Mouse (Mus musculus): Measurements from ENCODE around the gene Ttc7b. TPM values are rescaled to one million over a fixed set of nuclear protein-coding genes. Genes with fewer than 3 reads are reported as not detected.

Ttc7b gene
- polyA plus RNA-seq, 1 experiment = 18.2 TPM

DNA sequence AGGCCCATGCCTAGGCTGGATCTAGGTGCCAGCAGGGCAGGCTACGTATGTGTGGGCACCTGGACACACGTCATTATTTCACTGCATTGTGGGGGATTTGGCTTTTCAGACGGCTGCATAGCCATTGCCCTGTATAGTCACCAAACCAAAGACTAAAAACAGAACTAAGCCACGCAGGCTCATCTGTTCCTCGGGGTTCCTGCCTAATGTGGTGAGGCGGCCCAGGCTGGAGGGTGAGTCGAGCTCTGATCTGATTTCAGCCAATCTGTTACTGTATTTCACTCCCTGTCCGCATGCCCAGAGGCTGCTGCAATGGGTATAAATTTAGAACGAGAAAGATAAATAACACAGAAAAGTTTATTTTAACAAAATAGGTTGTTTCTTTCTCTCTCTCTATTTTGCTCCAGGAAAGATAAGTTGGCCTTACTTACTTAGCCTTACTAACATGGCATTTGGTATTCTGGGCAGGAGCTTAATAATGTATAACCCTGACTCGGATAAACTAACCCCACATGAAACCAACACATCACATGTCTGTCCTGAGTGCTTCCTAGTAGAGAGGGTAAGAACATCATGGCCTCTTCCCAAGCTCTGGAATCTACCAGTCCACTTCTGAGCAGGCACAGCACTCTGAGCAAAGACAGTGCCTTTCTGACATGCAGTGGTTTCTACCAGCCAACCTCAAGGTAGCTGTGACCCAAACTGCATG is 118.2 kb downstream of the Ttc7b start:
- H3K27me3 ChIP-seq (ENCODE audit: control insufficient read depth, insufficient read depth, insufficient read length) = no peaks in the 10 kb centered on the region
- TF ChIP-seq POLR2A (IDR thresholded peaks at IDR 0.05; ENCODE audit: insufficient read length, low read depth) (no peak), CEBPB (IDR thresholded peaks at IDR 0.05; ENCODE audit: insufficient read depth, poor library complexity, severe bottlenecking) (no peak), REST (IDR thresholded peaks at IDR 0.05; ENCODE audit: insufficient read depth, insufficient read length) (no peak), MAX (IDR thresholded peaks at IDR 0.05; ENCODE audit: low read depth) (no peak), MYOG (IDR thresholded peaks at IDR 0.05; ENCODE audit: control insufficient read depth in 1 of 3, insufficient read depth in 1 of 3, insufficient read length in 2 of 3, low read depth in 2 of 3) (peak in 2 of 3 experiments; percentile 7 to 56), SRF (IDR thresholded peaks at IDR 0.05; ENCODE audit: control insufficient read depth, insufficient read length, low read depth) (no peak), TCF12 (IDR thresholded peaks at IDR 0.05; ENCODE audit: insufficient read depth, poor library complexity, severe bottlenecking) (no peak), MYOD1 (IDR thresholded peaks at IDR 0.05; ENCODE audit: control insufficient read depth in 1 of 3, insufficient read length in 2 of 3, low read depth in 2 of 3) (peak in 1 of 3 experiments; percentile 15), POLR2AphosphoS2 (IDR thresholded peaks at IDR 0.05; ENCODE audit: insufficient read length, low read depth) (no peak), USF1 (IDR thresholded peaks at IDR 0.05; ENCODE audit: low read depth) (no peak)
- H3K4me2 ChIP-seq (ENCODE audit: low read depth) = peak overlapping the region; percentile 31
- no peak overlapping the region for H3K4me3 ChIP-seq
- no peaks in the 10 kb centered on the region for H3K36me3 ChIP-seq (ENCODE audit: control insufficient read depth, insufficient read depth)
- no peaks in the 10 kb centered on the region for H3K79me2 ChIP-seq (ENCODE audit: control insufficient read depth, insufficient read depth)
- no peak overlapping the region for H3ac ChIP-seq (ENCODE audit: control insufficient read depth, insufficient read length)

DNA sequence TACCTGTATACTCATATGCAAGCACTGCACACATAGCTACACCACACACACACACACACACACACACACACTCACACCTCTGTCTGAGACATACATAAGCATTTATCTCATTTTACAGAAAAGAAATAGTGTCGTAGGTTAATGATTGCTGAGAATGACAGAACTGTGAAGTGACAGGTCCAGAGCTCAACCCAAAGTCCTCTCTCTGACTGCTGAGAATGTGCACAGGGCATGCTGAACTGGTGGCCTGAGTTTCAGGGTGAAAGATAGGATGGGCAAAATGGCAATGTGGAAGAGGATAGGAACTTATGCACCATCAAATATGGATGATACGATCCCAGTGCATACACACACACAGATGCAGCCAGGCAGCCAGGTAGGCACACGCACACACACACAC is 120.5 kb downstream of the Ttc7b start:
- H3K79me2 ChIP-seq (ENCODE audit: control insufficient read depth, insufficient read depth) = no peaks in the 10 kb centered on the region
- no peaks in the 10 kb centered on the region for H3K36me3 ChIP-seq (ENCODE audit: control insufficient read depth, insufficient read depth)
- TF ChIP-seq MAX (IDR thresholded peaks at IDR 0.05; ENCODE audit: low read depth) (no peak), SRF (IDR thresholded peaks at IDR 0.05; ENCODE audit: control insufficient read depth, insufficient read length, low read depth) (no peak), POLR2AphosphoS2 (IDR thresholded peaks at IDR 0.05; ENCODE audit: insufficient read length, low read depth) (no peak), POLR2A (IDR thresholded peaks at IDR 0.05; ENCODE audit: insufficient read length, low read depth) (no peak), CEBPB (IDR thresholded peaks at IDR 0.05; ENCODE audit: insufficient read depth, poor library complexity, severe bottlenecking) (no peak), E2F4 (IDR thresholded peaks at IDR 0.05; ENCODE audit: insufficient read depth) (no peak)
- H3K27me3 ChIP-seq (ENCODE audit: control insufficient read depth, insufficient read depth, insufficient read length) = no peaks in the 10 kb centered on the region
- no peak overlapping the region for H3K4me3 ChIP-seq
- no peak overlapping the region for H3K4me2 ChIP-seq (ENCODE audit: low read depth)
- H3ac ChIP-seq (ENCODE audit: control insufficient read depth, insufficient read length) = no peak overlapping the region

DNA sequence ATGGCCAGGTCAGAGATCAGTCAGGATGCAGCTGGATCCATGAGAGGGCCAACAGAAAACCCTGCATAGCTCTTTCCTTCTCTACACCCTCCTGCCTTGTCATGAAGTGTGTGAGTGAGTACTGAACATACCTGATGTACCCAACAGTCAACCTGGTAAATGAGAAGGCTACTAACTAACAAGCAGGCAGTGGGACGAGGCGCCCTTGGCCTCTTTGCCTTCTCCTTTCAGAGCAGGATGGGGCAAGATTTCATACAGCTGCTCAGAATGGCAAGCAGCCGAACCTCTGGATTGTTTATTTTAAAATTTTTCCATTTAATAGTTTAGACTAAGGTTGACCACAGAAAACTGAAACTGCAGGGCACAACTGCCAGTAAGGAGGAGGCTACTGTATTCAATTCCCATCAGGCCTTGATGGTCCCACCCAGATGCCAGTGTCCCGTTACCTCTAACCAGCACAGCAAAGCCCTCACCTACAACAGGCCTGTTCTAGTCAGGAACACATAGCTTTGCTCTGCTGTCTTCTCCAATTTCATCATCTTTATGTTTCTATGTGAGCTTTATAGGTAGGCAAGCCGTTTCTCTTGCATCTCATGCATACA is 121.4 kb downstream of the Ttc7b start:
- peak overlapping the region; percentile 28 for H3K4me2 ChIP-seq (ENCODE audit: low read depth)
- no peaks in the 10 kb centered on the region for H3K27me3 ChIP-seq (ENCODE audit: control insufficient read depth, insufficient read depth, insufficient read length)
- H3K36me3 ChIP-seq (ENCODE audit: control insufficient read depth, insufficient read depth) = no peaks in the 10 kb centered on the region
- H3K4me3 ChIP-seq = no peak overlapping the region
- H3ac ChIP-seq (ENCODE audit: control insufficient read depth, insufficient read length) = no peak overlapping the region
- no peaks in the 10 kb centered on the region for H3K79me2 ChIP-seq (ENCODE audit: control insufficient read depth, insufficient read depth)
- no peak for TF ChIP-seq CEBPB (IDR thresholded peaks at IDR 0.05; ENCODE audit: insufficient read depth, poor library complexity, severe bottlenecking)
- no peak for TF ChIP-seq POLR2A (IDR thresholded peaks at IDR 0.05; ENCODE audit: insufficient read length, low read depth)
- no peak for TF ChIP-seq REST (IDR thresholded peaks at IDR 0.05; ENCODE audit: insufficient read depth, insufficient read length)
- no peak for TF ChIP-seq POLR2AphosphoS2 (IDR thresholded peaks at IDR 0.05; ENCODE audit: insufficient read length, low read depth)
- TF ChIP-seq MYOG (IDR thresholded peaks at IDR 0.05; ENCODE audit: control insufficient read depth in 1 of 3, insufficient read depth in 1 of 3, insufficient read length in 2 of 3, low read depth in 2 of 3) = no peak
- TF ChIP-seq MYOD1 (IDR thresholded peaks at IDR 0.05; ENCODE audit: control insufficient read depth in 1 of 3, insufficient read length in 2 of 3, low read depth in 2 of 3) = no peak
- TF ChIP-seq E2F4 (IDR thresholded peaks at IDR 0.05; ENCODE audit: insufficient read depth) = no peak
- TF ChIP-seq TCF3 (IDR thresholded peaks at IDR 0.05; ENCODE audit: insufficient read length, low read depth) = no peak
- no peak for TF ChIP-seq USF1 (IDR thresholded peaks at IDR 0.05; ENCODE audit: low read depth)
- TF ChIP-seq MAX (IDR thresholded peaks at IDR 0.05; ENCODE audit: low read depth) = no peak
- no peak for TF ChIP-seq SRF (IDR thresholded peaks at IDR 0.05; ENCODE audit: control insufficient read depth, insufficient read length, low read depth)
- TF ChIP-seq TCF12 (IDR thresholded peaks at IDR 0.05; ENCODE audit: insufficient read depth, poor library complexity, severe bottlenecking) = no peak

DNA sequence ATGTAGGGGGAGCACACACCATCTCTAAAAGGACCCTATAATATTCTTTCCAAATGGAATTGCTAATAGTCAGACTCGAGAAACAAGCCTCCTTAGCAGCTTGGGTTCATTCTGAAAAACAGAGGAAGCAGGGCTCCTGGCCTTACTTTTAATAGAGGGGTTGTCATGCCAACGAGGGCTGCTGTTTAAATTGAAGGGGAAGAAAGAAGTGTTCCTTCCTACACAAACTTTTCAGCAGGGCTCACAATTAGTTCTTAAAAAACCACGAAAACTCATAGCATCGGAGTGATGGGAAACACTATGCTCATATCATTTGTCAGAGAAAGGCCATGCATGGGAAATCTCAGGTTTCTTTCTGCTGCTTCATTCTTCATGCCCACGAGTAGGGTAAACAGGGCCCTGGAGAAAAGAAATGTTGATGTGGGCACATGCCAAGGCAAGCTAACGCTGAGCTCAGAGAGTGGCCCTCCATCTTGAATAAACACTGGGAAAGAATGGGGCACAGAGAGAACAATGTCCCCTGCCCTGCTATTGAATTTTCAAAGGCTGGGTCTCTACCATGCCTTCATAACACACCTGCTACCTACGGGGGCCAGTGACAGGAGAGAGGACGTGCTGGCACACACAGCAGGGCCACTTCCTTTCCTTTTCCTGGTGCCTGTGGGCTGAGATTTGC is 122.2 kb downstream of the Ttc7b start:
- no peaks in the 10 kb centered on the region for H3K36me3 ChIP-seq (ENCODE audit: control insufficient read depth, insufficient read depth)

More for the DNA sequence above, 122.2 kb downstream of the Ttc7b start:
- H3K27me3 ChIP-seq (ENCODE audit: control insufficient read depth, insufficient read depth, insufficient read length) = no peaks in the 10 kb centered on the region
- H3K79me2 ChIP-seq (ENCODE audit: control insufficient read depth, insufficient read depth) = no peaks in the 10 kb centered on the region
- H3ac ChIP-seq (ENCODE audit: control insufficient read depth, insufficient read length) = no peak overlapping the region
- no peak overlapping the region for H3K4me3 ChIP-seq
- H3K4me2 ChIP-seq (ENCODE audit: low read depth) = peak overlapping the region; percentile 28
- TF ChIP-seq TCF12 (IDR thresholded peaks at IDR 0.05; ENCODE audit: insufficient read depth, poor library complexity, severe bottlenecking) = no peak
- TF ChIP-seq E2F4 (IDR thresholded peaks at IDR 0.05; ENCODE audit: insufficient read depth) = no peak
- no peak for TF ChIP-seq SRF (IDR thresholded peaks at IDR 0.05; ENCODE audit: control insufficient read depth, insufficient read length, low read depth)
- no peak for TF ChIP-seq MYOG (IDR thresholded peaks at IDR 0.05; ENCODE audit: control insufficient read depth in 1 of 3, insufficient read depth in 1 of 3, insufficient read length in 2 of 3, low read depth in 2 of 3)
- no peak for TF ChIP-seq POLR2AphosphoS2 (IDR thresholded peaks at IDR 0.05; ENCODE audit: insufficient read length, low read depth)
- TF ChIP-seq USF1 (IDR thresholded peaks at IDR 0.05; ENCODE audit: low read depth) = no peak
- TF ChIP-seq REST (IDR thresholded peaks at IDR 0.05; ENCODE audit: insufficient read depth, insufficient read length) = no peak
- TF ChIP-seq MAX (IDR thresholded peaks at IDR 0.05; ENCODE audit: low read depth) = no peak
- no peak for TF ChIP-seq POLR2A (IDR thresholded peaks at IDR 0.05; ENCODE audit: insufficient read length, low read depth)
- TF ChIP-seq CEBPB (IDR thresholded peaks at IDR 0.05; ENCODE audit: insufficient read depth, poor library complexity, severe bottlenecking) = no peak
- no peak for TF ChIP-seq MYOD1 (IDR thresholded peaks at IDR 0.05; ENCODE audit: control insufficient read depth in 1 of 3, insufficient read length in 2 of 3, low read depth in 2 of 3)
- no peak for TF ChIP-seq TCF3 (IDR thresholded peaks at IDR 0.05; ENCODE audit: insufficient read length, low read depth)
